Mouse (Mus musculus) small intestine, adult 2 months (tissue): Measurements from ENCODE around the gene Polr2h.

Experiments used
- CTCF ChIP-seq: fragments of 200-500 bp; IDR thresholded peaks from 2 replicates; pipeline ENCODE4 v1.5.1; 2012; ENCODE audit warnings: low read depth, mild to moderate bottlenecking, control low read depth, inconsistent platforms, low read length, moderate library complexity, mixed read lengths; ENCODE audit not compliant: insufficient replicate concordance, insufficient read length; ENCODE audit errors: extremely low read depth
- POLR2A ChIP-seq: fragments of 200-500 bp; IDR thresholded peaks from 2 replicates; pipeline ENCODE4 v1.6.1; 2012; ENCODE audit warnings: low read depth, mild to moderate bottlenecking, control low read depth, inconsistent platforms, low read length, moderate library complexity

GRCm38 (mm10) chr16:20724338-20724748 lies 6.9 kb downstream of the Polr2h start:
- peak; percentile 82 for TF ChIP-seq CTCF
- no peak for TF ChIP-seq POLR2A
